Mouse (Mus musculus) ES-E14 (cell line): ENCODE measurements around the gene Ppp1r15a.

ENCODE experiments used
- CHD2 ChIP-seq: IDR thresholded peaks from 2 replicates; pipeline ENCODE4 v1.6.1; 2014; ENCODE audit warnings: mild to moderate bottlenecking, low read depth, low read length, inconsistent platforms
- MAFK ChIP-seq: IDR thresholded peaks from 2 replicates; pipeline ENCODE4 v1.6.1; 2014; ENCODE audit warnings: mild to moderate bottlenecking, low read depth, low read length, inconsistent platforms; ENCODE audit not compliant: insufficient read depth
- ZNF384 ChIP-seq: IDR thresholded peaks from 2 replicates; pipeline ENCODE4 v1.6.1; 2012; ENCODE audit warnings: low read depth, low read length, inconsistent platforms

- TF ChIP-seq CHD2 (peak; percentile 91), MAFK (no peak), ZNF384 (no peak)
Observed at GRCm38 (mm10) chr7:45525809-45526473, at the start of gene Ppp1r15a, which contains the start of gene Plekha4.
